Mouse (Mus musculus) kidney, adult 18-20 months (tissue): ENCODE measurements around the gene Plxna3.
"Not testable (repeated sequence)": the region's sequence is repeated elsewhere in the genome, so short reads cannot be mapped to it uniquely, and the experiment has no call there.

Experiments
- DNase-seq: peaks from one replicate; pipeline ENCODE4 v3.0.0; 2021

The Plxna3 gene

DNA sequence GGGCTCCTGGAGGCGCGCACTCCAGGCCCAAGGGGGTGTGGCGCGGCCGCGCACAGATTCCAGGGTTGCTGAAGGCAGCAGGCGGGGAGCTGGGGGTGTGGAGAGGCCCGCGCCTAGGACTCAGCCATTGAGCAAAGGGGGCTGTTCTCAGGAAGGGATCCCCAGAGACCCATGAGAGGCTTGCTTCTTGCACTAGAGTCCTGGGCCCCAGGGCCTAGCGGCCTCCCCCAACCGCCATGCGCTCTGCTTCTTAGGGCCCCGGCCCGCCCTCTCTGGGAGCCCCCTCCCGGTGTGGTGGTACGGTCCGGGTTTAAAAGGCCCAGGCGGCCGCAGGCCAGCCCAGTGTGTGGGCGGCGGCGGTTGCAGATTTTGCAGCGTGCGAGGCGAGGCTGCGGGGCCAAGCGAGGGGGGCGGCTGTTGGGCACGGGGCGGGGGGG, at the start of gene Plxna3:
TSS of gene Plxna3 (plus strand) at position 342 of the 437 bp plus-strand sequence.
- DNase-seq = peak; percentile 75

DNA sequence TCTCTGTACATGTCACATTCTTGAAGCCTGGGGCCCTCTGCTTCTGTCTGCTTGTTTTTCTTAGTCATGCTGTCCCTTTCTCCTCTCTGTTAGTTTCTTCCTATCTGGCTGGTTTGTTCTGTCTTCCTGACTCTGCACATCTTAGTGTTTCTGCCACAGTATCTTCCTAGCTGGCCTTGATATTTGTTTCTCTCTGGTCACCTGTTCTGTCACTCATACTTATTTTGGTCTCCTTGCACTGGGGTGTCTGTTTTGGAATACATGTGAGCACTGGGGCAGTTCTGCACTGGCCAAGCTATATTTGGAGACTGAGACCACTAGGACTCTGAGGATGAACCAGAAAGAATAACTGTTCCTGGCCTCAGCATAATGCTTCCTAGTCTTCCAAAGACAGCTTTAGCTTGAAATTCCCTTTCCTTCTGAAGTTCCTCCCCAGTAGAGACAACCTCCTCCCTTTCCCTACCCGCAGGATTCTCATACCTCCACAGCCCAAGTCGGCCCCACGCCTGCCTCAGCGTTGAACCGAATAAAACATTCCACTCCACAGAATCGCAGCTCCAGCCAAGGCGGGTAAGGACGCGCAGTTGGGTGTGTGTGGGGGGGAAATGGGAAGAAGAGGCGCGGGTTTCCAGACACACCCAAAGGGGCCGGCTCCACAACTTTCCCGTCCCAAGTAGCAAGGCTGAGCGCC, 47.7 kb upstream of the Plxna3 start:
- no peak for DNase-seq

DNA sequence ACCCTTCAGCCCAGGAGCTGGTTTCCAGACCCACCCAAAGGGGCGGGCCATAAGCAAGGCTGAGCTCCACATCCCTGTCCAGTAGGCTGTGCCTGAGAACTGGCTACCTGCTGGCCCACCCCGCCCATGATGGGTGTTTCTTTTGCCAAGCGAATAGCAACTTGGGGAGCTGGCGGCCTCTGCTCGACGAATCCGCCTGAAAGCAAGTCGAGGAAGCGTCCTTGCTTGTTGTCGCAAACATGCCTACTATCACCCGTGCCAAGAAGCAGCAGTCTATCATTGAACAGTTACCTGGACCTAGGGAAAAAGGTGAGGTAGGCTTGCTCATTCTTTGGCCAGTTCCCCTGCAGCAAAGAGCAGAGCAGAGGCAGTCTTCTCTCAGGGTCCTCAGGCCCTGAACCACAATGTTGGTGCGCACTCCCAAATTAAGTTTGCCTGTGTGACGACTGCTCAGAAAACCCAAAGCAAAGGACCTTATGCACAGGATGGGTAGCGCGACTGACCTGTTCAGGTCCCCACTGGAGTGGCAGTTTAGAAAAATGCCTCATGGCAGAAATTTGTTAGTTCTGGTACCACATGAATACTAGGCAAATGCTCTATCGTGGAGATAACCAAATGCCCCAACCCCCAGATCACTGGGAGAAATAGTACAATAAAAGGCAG, 47.0 kb upstream of the Plxna3 start, which contains the start of the genes Taz and Dnase1l1:
TSS of gene Taz (plus strand) at position 181 of the 663 bp plus-strand sequence.
TSS of gene Dnase1l1 (minus strand) at position 606 of the 663 bp plus-strand sequence.
- DNase-seq = peak; percentile 82

DNA sequence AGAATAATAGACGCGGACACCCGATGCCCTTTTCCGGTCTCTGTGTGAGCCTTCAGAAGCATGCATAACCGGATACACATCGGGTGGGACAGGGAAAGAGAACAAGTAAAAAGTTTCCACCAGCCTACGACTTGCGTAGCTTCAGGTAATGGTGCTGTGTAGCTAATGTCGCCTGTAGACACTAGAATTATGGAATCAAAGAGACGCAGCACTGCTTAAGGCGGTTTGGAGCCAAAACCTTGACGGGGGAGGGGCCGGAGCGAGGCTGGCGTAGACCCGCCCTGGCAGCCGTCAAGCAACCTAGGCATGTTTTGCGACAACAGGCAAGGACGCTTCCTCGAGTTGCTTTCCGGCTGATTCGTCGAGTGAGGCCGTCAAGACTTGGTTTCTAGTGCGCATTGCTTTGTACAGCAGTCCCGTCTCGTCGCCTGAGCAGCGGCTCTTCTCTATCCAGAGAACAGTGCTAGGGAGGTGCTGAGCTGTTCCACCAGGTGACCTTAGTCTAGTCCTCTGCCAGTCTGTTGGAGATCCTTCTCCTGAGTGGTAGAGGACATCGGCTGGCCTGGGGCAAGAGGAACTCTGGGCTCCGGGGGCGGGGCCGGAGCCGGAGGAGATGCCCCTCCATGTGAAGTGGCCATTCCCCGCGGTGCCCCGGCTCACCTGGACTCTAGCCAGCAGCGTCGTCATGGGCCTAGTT, 46.3 kb upstream of the Plxna3 start:
- DNase-seq = peak; percentile 87

DNA sequence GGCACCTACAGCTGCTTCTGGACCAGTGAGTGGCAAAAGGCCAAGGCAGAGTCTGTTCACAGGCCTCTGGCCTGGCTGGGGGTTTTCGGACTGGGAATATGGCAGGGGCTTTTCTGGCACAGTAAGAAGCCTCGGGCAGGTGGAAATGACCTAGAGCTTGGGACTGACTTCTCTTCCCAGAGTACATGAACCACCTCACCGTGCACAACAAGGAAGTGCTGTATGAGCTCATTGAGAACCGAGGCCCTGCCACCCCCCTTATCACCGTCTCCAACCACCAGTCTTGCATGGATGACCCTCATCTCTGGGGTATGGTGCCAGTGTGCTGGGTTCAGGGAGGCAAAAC, 45.8 kb upstream of the Plxna3 start:
- DNase-seq = no peak

DNA sequence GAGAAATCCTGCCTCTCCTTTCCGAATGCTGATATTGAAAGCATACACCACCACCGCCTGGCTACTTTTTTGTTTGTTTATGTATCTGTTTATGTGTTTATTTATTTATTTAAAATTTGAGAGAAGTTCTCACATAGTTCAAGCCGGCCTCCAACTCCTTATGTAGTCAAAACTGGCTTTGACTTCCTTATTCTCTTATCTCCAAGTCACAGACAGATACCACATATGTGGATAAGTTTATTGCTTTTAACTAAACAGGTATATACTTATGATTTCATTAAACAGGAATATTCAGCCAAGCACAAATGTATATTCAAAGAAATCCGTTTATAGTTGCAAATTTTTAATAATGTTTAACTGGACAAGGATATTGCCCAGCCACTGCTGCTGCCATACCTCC, 35.4 kb upstream of the Plxna3 start:
- no peak for DNase-seq

DNA sequence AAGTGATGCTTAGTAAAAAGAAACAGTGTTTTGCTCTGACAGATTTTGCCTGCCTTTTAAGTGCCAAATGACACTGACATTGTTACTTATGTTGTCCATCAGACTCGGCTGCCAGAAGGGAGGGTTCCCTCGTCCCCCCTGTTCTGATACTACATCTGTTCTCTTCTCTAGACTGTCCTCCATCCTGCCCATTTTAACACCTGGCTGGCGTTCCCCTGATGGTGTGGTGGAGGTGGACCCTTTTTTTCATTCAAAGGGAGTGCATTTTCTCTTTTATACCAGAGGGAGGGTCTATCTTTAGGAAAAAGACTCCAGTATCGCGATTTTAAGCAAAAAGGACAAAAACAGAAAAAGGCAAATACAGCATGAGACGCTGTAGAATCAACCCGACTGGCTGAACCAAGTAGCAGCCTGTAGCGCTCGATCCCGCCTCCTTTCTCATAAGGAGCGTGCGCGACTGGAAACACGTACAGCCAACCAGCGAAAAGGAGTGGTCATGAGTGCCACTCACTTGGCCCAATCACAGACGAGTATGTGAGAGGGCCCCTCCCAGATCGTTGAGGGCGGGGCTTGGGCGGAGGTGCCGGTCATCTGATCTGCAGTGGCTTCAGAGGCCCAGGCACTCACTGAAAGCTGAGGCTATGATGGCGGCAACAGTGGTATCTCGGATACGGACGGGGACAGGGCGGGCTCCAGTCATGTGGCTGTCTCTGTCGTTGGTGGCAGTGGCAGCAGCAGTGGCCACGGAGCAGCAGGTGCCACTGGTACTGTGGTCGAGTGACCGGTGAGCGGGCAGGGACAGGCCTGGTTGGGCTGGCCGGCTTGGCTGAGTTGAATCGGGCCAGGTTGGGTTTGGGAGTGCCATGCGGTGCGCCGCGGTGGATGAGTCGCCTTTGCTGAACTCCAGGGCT, 32.1 kb upstream of the Plxna3 start, which contains the start of gene Atp6ap1:
TSS of gene Atp6ap1 (plus strand) at position 560 of the 911 bp plus-strand sequence.
- peak; percentile 94 for DNase-seq

DNA sequence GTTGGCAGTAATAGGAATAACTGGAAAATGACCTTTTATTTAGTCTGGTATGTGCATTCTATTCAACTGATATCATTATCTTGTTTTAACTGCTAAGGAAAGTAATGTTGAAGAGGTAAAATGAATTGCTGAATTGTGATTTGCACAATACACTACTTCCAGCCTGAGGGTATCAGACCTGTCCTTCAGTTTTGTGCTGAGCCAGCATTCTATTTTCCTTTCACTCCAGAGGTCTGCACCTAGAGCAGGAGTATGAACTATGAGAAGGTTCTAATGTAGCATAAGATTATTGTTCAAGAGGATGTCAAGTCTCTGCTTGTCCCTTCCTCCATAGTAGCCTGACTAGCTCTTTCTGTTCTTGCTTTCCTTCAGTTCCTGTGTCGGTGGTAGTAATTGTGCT, 30.5 kb upstream of the Plxna3 start:
- no peak for DNase-seq

DNA sequence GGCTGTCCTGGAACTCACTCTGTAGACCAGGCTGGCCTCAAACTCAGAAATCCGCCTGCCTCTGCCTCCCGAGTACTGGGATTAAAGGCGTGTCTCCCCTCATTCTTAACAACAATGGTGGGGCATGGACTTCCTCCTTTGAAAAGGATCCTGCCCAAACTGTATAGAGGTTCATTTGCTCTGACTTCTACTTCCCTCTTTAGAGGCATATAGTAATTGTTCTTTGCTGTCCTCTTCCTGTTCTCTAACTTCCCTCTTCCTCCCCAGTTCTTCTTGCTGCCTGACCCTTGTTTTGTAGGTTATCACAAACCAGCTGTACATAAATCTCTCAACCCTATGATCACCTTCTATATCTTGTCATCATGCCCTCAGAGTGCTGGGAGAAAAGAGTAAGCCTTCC, 29.1 kb upstream of the Plxna3 start:
- no peak for DNase-seq

DNA sequence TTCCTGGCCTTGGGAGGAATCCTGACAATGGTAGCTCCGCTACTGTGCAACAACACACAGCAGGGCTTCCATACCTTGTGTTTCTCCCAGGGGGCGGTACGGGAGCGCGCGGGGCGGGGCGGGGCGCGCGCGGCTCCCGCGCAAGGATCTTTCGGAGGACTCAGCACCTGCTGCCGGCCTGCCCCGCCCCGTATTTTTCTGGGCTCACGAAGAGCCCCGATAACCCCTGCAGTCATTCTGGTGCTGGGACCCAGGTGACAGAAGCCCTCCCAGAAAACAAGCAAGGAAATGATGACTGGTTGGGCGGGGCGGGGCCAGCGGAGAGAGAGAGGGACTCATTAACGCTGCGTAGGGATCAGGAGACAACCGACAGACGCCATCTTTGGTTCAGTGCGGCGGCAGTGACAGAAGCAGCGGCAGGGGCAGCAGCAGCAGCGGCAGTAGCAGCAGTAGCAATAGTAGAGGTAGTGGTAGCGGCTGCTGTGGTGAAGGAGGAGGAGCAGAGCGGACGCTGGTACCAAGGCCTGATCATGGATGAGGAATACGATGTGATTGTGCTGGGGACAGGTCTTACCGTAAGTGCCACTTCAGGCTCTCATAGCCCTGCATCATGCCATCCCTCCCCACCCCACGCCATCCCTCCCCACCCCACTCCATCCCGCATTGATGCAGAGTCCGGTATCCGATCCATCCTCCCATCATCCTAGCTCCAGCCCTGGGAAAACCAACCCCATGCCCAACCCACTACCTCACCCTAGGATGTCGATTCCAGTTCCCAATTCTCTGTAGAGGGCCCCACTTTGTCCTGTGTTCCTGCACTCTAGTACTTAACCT, 23.8 kb upstream of the Plxna3 start, which contains the start of gene Gdi1:
TSS of gene Gdi1 (plus strand) at position 132 of the 834 bp plus-strand sequence.
- peak; percentile 81 for DNase-seq

DNA sequence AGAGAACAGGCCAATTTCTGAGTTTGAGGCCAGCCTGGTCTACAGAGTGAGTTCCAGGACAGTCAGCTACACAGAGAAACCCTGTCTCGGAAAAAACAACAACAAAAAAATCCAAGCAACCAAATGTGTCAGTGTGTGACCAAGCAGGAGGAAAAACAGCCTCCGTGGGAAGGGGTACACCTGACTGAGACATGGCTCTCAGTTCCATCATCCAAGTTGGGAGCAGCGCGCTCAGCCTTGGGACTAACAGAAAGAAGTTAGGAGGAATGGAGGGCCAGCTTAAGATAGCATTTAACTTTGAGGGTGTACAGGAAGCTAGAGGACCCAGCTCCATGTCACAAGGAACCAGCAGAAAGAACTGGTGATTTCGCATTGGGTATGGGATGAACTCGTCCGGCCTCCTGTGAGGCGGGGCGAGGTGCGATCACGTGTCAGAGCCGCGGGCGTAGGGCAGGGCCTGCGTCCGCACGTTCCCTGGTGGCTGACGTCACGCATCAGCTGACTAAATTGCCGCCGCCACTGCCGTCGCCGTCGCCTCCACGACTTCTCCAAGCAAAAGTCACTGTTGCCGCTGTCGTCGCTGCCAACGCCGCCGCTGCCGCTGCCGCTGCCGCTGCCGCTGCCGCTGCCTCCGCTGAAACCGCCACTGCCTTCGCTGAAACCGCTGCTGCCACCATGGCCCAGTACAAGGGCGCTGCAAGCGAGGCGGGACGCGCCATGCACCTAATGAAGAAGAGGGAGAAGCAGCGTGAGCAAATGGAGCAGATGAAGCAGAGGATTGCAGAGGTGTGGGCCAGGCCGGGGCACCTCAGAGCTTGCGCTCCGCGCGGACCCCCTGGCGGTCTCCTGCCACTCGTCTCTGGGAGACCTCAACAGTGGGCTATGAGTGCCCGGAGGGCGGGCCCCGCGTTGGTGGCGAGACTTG, 16.1 kb upstream of the Plxna3 start, which contains the start of gene Fam50a:
TSS of gene Fam50a (plus strand) at position 494 of the 925 bp plus-strand sequence.
- DNase-seq = peak; percentile 88

DNA sequence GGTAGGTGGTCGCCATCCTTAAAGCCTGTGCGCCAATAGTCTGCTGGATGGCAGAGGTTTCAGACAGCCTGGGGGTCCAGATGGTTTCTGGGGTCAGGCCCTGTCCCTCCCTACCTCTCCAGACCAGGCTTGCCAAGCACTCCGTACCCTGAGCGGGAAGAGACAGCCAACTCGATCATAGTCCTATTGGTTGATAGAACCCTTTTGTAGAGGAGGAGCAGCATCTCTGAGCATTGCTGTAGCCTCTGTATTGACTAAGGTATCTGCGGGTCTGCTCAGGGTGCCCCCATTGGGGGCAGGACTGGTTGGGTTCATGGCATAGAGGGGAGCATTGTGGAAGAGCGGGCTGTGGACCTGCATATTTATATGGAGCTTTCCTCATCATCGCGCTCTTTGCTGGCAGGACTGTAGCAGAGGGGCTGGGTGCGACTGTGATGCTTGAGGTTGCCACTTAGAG, 377 bp downstream of the Plxna3 start:
- no peak for DNase-seq

DNA sequence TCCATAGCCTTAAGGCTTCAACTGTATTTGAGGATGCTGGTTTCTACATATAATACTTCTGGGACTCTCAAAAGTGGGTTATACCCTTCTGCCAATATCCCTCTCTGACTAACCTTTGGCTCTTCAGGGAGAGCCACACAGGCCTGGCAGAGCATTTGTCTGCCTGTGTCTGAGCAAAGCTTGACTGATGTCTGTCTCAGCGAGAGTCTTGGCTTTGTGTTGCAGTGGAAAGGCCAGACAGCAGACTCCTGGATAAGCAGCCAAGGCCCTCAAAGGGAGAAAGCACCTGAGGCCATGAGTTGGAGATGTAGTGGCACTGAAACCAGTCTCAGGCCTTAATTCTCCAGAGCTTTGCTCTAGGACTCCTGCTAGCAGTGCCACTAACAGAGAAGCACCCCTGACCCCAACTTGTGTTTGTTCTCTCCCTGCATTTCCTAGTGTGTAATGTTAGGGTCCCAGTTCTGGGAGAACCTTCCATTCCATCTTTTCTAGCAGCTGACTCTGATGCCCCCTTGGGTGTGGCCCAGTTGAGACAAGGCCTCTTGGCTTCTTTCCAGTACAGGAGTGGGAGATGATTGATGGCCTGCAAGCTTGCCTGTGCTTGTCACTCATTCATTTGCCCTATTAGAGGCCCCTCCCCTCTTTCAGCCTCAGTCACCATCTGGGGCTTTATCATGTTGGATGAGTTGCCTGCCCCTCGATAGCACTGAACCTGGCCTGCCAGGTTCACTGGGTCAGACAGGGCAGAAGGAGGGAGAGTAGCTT, 1.5 kb downstream of the Plxna3 start:
- no peak for DNase-seq

DNA sequence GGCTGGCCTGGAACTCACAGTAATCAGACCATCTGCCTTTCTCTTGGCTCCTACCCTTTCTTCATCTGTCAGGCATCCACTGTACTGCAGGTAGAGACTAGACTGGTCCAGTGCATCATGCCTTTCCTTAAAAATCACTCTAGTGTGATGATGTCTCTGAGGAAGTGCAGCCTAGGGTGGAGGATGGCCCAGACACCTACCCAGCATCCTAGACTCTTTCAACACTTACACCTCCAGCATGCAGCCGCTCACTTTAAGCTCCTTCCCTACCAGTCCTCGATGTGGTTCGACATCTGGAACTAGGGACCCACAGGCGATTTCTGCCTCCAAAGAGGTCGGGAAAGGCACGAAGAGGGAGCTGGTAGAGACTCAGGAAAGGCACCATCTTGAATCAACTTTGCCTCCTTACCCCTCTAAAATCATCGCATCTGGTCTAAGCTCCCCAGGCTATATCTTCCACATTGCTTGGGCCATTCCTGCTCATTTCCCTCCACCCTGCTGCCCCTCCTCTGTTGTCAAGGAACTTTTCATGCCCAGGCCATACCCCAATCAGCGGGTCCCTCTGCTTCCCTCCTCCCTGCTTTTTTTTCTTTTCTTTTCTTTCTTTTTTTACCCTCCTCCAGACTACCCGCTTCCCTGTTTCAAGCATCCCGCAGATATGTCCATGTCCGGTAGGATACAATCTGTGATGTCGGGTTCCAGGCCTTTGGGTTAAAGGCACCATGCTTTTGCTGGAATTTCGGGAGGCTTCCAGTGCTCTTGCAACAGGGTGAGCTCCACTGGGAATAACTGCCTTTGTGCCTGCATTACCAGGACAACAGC, 24.0 kb downstream of the Plxna3 start:
- DNase-seq = no peak

DNA sequence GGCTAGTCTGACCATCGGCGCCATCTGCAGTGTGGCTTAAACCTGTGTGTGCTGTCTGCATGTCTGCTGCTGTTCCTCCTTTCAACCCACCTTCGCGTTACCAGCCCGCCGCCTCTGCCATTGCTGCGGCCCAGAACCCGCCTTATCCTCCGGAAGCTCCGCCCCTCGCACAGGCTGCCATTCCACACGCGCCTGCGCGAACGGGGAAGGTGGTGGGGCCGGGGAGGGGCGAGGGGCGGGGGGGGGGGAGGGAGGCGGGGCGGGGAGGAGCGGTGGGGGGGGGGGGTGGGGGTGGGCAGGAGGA, 24.6 kb downstream of the Plxna3 start, which contains the start of gene Lage3:
TSS of gene Lage3 (minus strand) at position 152 of the 304 bp plus-strand sequence.
- DNase-seq = peak; percentile 83

DNA sequence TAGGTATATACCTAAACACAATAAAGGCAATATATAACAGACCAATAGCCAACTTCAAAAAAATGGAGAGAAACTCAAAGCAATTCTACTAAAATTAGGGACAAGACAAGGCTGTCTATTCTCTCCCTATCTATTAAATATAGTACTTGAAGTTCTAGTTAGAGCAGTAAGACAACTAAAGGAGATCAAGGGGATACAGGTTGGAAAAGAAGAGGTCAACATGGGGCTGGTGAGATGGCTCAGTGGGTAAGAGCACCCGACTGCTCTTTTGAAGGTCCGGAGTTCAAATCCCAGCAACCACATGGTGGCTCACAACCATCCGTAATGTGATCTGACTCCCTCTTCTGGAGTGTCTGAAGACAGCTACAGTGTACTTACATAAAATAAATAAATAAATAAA, 28.2 kb downstream of the Plxna3 start:
- DNase-seq = not testable (repeated sequence)

DNA sequence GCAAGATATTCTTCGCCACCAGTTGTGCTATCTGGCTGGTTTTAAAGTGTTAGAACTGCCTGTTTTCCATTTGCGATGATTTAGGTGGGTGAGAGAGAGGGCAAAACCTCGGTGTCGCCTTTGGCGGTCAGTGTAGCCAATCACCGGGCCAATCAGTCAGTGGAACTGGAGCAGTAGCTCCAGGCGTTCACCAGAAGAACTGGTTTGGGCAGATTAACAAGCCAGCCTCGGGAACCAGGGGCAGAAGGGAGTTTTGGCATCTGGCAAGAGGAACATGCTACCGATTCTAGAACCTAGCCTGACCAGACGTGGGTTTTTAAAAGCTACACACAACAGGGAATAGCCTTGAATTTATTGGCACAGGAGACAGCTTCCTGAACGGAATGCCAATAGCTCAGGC, 30.3 kb downstream of the Plxna3 start:
- DNase-seq = peak; percentile 16

DNA sequence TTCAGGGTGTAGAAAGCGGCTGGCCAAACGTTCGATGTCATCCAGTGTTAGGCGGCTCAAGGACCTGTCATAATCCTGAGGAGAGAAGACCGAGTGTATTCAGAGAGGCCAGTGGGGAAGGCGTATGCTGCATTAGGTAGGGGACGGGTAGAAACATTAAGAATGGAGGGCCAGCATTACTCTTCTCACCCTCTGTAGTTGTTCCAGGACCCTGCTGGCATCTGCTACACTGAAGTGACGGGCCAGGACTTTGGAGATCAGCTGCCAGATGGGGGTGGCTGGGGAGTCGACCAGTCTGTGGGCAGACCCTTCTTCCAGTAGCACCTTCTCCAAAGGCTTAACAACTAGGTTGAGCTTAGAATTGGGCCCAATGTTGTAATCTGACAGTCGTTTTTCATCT, 38.6 kb downstream of the Plxna3 start:
- DNase-seq = no peak
